Mouse (Mus musculus) intestine, postnatal 0 days (tissue): ENCODE measurements around the gene Mgat5. TPM values are rescaled to one million over a fixed set of nuclear protein-coding genes. Genes with fewer than 3 reads are reported as not detected.

Experiments
- ATAC-seq: fragments of 200-750 bp; cut with Nextera tagmentation; 2 replicates; pipeline ENCODE4 v1.8.0; 2017; ENCODE audit warnings: mild to moderate bottlenecking, moderate TSS enrichment, moderate library complexity
- H3K27ac ChIP-seq: fragments of 300-500 bp; sonication (generic); 2 replicates; pipeline ENCODE4 v1.5.1; 2014; ENCODE audit warnings: mild to moderate bottlenecking, low read depth, low read length, moderate library complexity
- H3K27me3 ChIP-seq: fragments of 300-500 bp; sonication (generic); replicated peaks from 2 replicates; pipeline ENCODE4 v1.6.1; 2014; ENCODE audit warnings: low read length, mixed read lengths; ENCODE audit not compliant: control insufficient read depth, insufficient read depth
- H3K36me3 ChIP-seq: fragments of 300-500 bp; sonication (generic); 2 replicates; pipeline ENCODE4 v1.6.1; 2014; ENCODE audit warnings: mild to moderate bottlenecking, moderate library complexity; ENCODE audit not compliant: control insufficient read depth, insufficient read depth
- H3K4me1 ChIP-seq: fragments of 300-500 bp; sonication (generic); replicated peaks from 2 replicates; pipeline ENCODE4 v1.6.1; 2014; ENCODE audit warnings: antibody characterized with exemption, low read length, mixed read lengths; ENCODE audit not compliant: control insufficient read depth, insufficient read depth
- H3K4me2 ChIP-seq: fragments of 300-500 bp; sonication (generic); replicated peaks from 2 replicates; pipeline ENCODE4 v1.6.1; 2014; ENCODE audit warnings: low read depth, mild to moderate bottlenecking, moderate library complexity
- H3K4me3 ChIP-seq: fragments of 300-500 bp; sonication (generic); 2 replicates; pipeline ENCODE4 v1.5.1; 2014; ENCODE audit warnings: low read depth, low read length
- H3K9ac ChIP-seq: fragments of 300-500 bp; sonication (generic); 2 replicates; pipeline ENCODE4 v1.6.1; 2014; ENCODE audit warnings: mild to moderate bottlenecking, low read depth, low read length
- H3K9me3 ChIP-seq: fragments of 300-500 bp; sonication (generic); 2 replicates; pipeline ENCODE4 v1.6.1; 2016; ENCODE audit warnings: mixed run types; ENCODE audit not compliant: control insufficient read depth
- CTCF ChIP-seq: sonication (generic); IDR thresholded peaks from 2 replicates; pipeline ENCODE4 v1.5.1; 2016; ENCODE audit warnings: low read depth, mild to moderate bottlenecking, control low read depth, antibody characterized with exemption, moderate library complexity
- WGBS: fragments of 180-500 bp; shearing (Covaris S2); extraction: QIAGEN DNeasy Blood & Tissue Kit; methylation state at CpG from one replicate; pipeline ENCODE4 v1.1.7; 2014; 5-methylcytosine and 5-hydroxymethylcytosine counted together
- polyA plus RNA-seq: library from polyadenylated mRNA; unstranded; fragments of >200 nt; fragmentation: Nextera tagmentation; extraction: Ambion mirVana; gene quantifications from 2 replicates; pipeline ENCODE4 v1.2.1, GENCODE M21; 2015

Gene Mgat5
- polyA plus RNA-seq, 1 experiment from 2014 or later, result 4.1 TPM

DNA sequence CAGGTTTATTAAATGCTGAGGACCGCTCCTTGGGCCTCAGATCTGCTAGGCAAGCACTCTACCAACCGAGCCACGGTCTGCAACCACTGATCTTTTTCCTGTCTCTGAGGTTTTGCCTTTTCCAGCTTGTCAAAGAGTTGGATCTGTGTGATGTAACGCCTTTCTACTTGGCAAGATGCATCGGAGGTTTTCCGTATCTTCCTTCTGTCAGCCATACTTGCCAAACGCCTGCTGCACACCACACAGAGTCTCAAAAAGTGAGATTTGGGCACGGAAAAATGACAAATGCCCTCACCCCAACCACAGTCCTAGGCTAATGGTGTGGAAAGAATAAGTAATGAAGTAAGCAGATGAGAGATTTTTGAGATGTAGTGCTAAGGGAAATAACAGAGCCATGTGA lies 35.3 kb upstream of the Mgat5 start:
- no peaks in the 10 kb centered on the region for H3K36me3 ChIP-seq
- H3K9me3 ChIP-seq, result no peaks in the 10 kb centered on the region
- no peak overlapping the region for H3K27ac ChIP-seq
- H3K27me3 ChIP-seq, result no peaks in the 10 kb centered on the region
- H3K9ac ChIP-seq, result no peak overlapping the region
- H3K4me2 ChIP-seq, result no peak overlapping the region
- no peak overlapping the region for H3K4me3 ChIP-seq
- no peaks in the 10 kb centered on the region for H3K4me1 ChIP-seq
- WGBS, result 90% methylated on average over 8 of the region's 8 CpGs
- no peak for TF ChIP-seq CTCF
- ATAC-seq, result no peak

DNA sequence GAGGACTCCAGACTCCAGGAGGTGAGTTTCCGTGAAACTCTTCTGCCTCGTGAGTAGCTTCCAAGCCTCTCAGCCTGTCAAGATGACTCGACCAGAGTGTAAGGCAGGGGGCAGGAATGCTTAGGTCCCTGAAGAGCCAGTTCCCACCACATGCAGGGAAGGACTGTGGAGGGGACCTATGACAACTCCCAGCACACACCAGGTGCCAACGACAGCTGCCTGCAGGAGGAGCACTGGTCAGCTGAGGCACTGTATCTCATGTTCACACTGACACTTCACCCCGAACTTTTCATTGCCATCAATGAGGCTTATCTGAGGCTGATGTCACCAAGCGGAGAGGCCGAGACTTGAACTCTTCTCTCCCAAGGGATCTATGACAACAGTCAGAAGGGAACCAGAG lies 33.5 kb upstream of the Mgat5 start:
- Histone ChIP-seq H3K4me1 (no peaks in the 10 kb centered on the region), H3K27ac (no peak overlapping the region), H3K9ac (no peak overlapping the region), H3K36me3 (no peaks in the 10 kb centered on the region), H3K4me3 (no peak overlapping the region), H3K27me3 (no peaks in the 10 kb centered on the region), H3K9me3 (no peaks in the 10 kb centered on the region), H3K4me2 (no peak overlapping the region)
- ATAC-seq, result no peak
- 0 out of 2 replicates have a peak, but pooled peaks have one; percentile 6 for TF ChIP-seq CTCF
- WGBS, result 77% methylated on average over 7 of the region's 7 CpGs

DNA sequence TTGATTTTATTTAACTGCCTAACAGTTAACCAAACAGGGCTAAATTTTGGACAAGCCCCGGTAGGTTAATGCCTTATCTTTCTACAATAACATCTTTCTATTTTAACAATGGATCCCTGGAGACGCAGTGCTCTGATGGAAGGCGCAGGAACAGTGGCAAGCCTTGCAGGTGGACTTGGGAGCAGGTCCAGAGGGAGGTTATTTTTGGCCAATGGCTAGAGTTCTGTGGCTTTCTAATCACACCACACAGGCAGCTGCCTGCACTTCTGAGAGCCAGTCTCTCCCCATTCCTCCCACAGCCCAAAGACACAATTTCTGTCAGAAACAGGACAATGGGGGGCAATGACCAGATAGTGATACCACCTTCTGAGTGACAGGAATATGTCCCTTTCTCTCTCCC lies 31.4 kb upstream of the Mgat5 start:
- TF ChIP-seq CTCF, result no peak
- Histone ChIP-seq H3K27ac (no peak overlapping the region), H3K27me3 (no peaks in the 10 kb centered on the region), H3K9ac (no peak overlapping the region), H3K36me3 (no peaks in the 10 kb centered on the region), H3K9me3 (no peaks in the 10 kb centered on the region), H3K4me2 (no peak overlapping the region), H3K4me3 (no peak overlapping the region), H3K4me1 (no peaks in the 10 kb centered on the region)
- 82% methylated on average over 3 of the region's 3 CpGs for WGBS
- ATAC-seq, result no peak

GRCm38 (mm10) chr1:127192396-127192795 lies 12.4 kb upstream of the Mgat5 start:
- ATAC-seq, result no peak
- Histone ChIP-seq H3K4me2 (no peak overlapping the region), H3K36me3 (no peaks in the 10 kb centered on the region), H3K4me3 (no peak overlapping the region), H3K9ac (no peak overlapping the region), H3K27me3 (no peaks in the 10 kb centered on the region), H3K27ac (no peak overlapping the region), H3K4me1 (no peaks in the 10 kb centered on the region), H3K9me3 (no peaks in the 10 kb centered on the region)
- 82% methylated on average over 6 of the region's 6 CpGs for WGBS
- no peak for TF ChIP-seq CTCF

- H3K4me2 ChIP-seq, result no peak overlapping the region
- no peaks in the 10 kb centered on the region for H3K4me1 ChIP-seq
- 48% methylated on average over 2 of the region's 2 CpGs for WGBS
- ATAC-seq, result no peak
- no peak overlapping the region for H3K4me3 ChIP-seq
- no peak for TF ChIP-seq CTCF
- no peak overlapping the region for H3K9ac ChIP-seq
- no peaks in the 10 kb centered on the region for H3K27me3 ChIP-seq
- no peaks in the 10 kb centered on the region for H3K9me3 ChIP-seq
- H3K27ac ChIP-seq, result no peak overlapping the region
- no peaks in the 10 kb centered on the region for H3K36me3 ChIP-seq
Measured at GRCm38 (mm10) chr1:127199186-127199585, 5.6 kb upstream of the Mgat5 start.

- H3K27me3 ChIP-seq, result no peaks in the 10 kb centered on the region
- 28% methylated on average over 4 of the region's 4 CpGs for WGBS
- ATAC-seq, result no peak
- H3K4me2 ChIP-seq, result no peak overlapping the region
- H3K9me3 ChIP-seq, result no peaks in the 10 kb centered on the region
- H3K4me1 ChIP-seq, result no peaks in the 10 kb centered on the region
- H3K36me3 ChIP-seq, result no peaks in the 10 kb centered on the region
- no peak for TF ChIP-seq CTCF
- no peak overlapping the region for H3K27ac ChIP-seq
- no peak overlapping the region for H3K4me3 ChIP-seq
- no peak overlapping the region for H3K9ac ChIP-seq
Measured at GRCm38 (mm10) chr1:127202360-127202759, 2.5 kb upstream of the Mgat5 start.

GRCm38 (mm10) chr1:127203231-127203764 lies 1.5 kb upstream of the Mgat5 start:
- no peak overlapping the region for H3K27ac ChIP-seq
- H3K9ac ChIP-seq, result no peak overlapping the region
- H3K36me3 ChIP-seq, result no peaks in the 10 kb centered on the region
- H3K9me3 ChIP-seq, result no peaks in the 10 kb centered on the region
- H3K4me1 ChIP-seq, result no peaks in the 10 kb centered on the region
- H3K27me3 ChIP-seq, result no peaks in the 10 kb centered on the region
- ATAC-seq, result no peak
- no peak overlapping the region for H3K4me2 ChIP-seq
- 48% methylated on average over 4 of the region's 4 CpGs for WGBS
- no peak overlapping the region for H3K4me3 ChIP-seq
- peak; percentile 68 for TF ChIP-seq CTCF
